ENCODE assay signal across 21 mouse cellular contexts in the genomic region with DNA sequence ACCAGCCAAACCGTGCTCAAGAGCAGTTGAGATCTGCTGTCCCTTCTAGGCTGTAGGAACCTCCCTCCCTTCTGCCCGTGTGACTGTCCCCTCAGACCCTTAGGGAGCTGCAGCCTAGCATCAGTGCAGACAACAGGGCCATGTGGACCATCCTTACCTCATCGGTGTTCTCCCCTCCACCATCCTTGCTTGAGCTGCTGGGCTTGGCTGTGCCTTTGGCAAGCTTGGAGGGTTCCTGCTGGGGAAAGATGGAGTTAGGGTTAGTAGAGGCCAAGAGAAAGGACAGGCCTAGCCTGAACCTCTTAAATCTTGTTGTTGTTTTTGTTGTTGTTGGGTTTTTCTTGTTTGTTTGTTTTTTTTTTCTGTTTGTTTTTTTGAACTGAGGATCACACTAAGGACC. TPM values are rescaled to one million over a fixed set of nuclear protein-coding genes. Genes with fewer than 3 reads are reported as not detected.
DNase-seq lines count a peak whose midpoint lies in the region; ATAC-seq lines count a peak whose summit lies in the region.
"Had no signal": no experiment of that assay in that cellular context is flagged by ENCODE, and none has a peak within 500 bp of the region (broad histone marks: within the 10 kb centered on the region; RNA-seq: fewer than 3 reads in every experiment).

No protein-coding gene starts in this region.

- H3K4me3 ChIP-seq in megakaryocyte, embryonic 14.5 days (replicated peaks) = peak overlapping the region; percentile 8
- H3K4me3 ChIP-seq: embryonic facial prominence, embryonic 15.5 days; erythroblast, embryonic 14.5 days; forebrain, embryonic 10.5 days; heart, adult 2 months; heart, embryonic 15.5 days; hindbrain, embryonic 13.5 days had no signal

- ATAC-seq in megakaryocyte, adult 5-6 weeks (ENCODE audit: poor library complexity, severe bottlenecking) = no peak
- no peak for ATAC-seq in granulocyte monocyte progenitor cell, adult 5-6 weeks (replicated peaks; ENCODE audit: poor library complexity, severe bottlenecking)
- ATAC-seq: forebrain, embryonic 14.5 days; hindbrain, postnatal 0 days had no signal

- H3K4me1 ChIP-seq in megakaryocyte, embryonic 14.5 days = peaks cover 46% of the 10 kb centered on the region

- peak; percentile 73 for DNase-seq in cerebellum, adult 9-11 months
- DNase-seq in cerebellum, adult 8-10 months = no peak
- DNase-seq in cerebellum, postnatal 25 days = peak; percentile 62 to 77
- no peak for DNase-seq in frontal cortex, postnatal 25 days (ENCODE audit: low spot score in 2 of 2)
- DNase-seq: adrenal gland, adult 2 months; adrenal gland, postnatal 25 days; embryo, embryonic 11 days; gastrocnemius, postnatal 10 days; heart, adult 2 months; heart, postnatal 14 days; kidney, adult 2 months had no signal

- no peaks in the 10 kb centered on the region for H3K9me3 ChIP-seq in megakaryocyte, embryonic 14.5 days
- H3K9me3 ChIP-seq: embryonic facial prominence, embryonic 15.5 days; forebrain, embryonic 10.5 days; heart, embryonic 15.5 days; hindbrain, embryonic 13.5 days had no signal

- no peaks in the 10 kb centered on the region for H3K27me3 ChIP-seq in megakaryocyte, embryonic 14.5 days (replicated peaks)
- H3K27me3 ChIP-seq: embryonic facial prominence, embryonic 15.5 days; heart, embryonic 15.5 days; hindbrain, embryonic 13.5 days had no signal

- H3K36me3 ChIP-seq in megakaryocyte, embryonic 14.5 days (replicated peaks; ENCODE audit: low read length) = peaks cover 50% of the 10 kb centered on the region

RNA-seq across cellular contexts. Expression of a gene that starts 5.0 kb away (rescaled TPM):
- 33.5 and 37.7 TPM in 2 replicates for polyA plus RNA-seq in megakaryocyte, embryonic 14.5 days (2012; ENCODE audit: insufficient read depth, low replicate concordance)
- 22.8 and 24.4 TPM in 2 replicates for total RNA-seq in megakaryocyte, adult 5-6 weeks (2015)
- 48.9 and 49.7 TPM in 2 replicates for total RNA-seq in megakaryocyte, adult 5-6 weeks (2017)
- total RNA-seq in granulocyte monocyte progenitor cell, adult 5-6 weeks (2014; fragmentation: Nextera tagmentation) = 48.7 and 49.3 TPM in 2 replicates
- 45.9 and 57.1 TPM in 2 replicates for total RNA-seq in granulocyte monocyte progenitor cell, adult 5-6 weeks (2017)

RNA-seq across cellular contexts. Expression of a gene that starts 11.4 kb away (rescaled TPM):
- polyA plus RNA-seq in megakaryocyte, embryonic 14.5 days (2012; ENCODE audit: insufficient read depth, low replicate concordance) = 17.1 and 19.8 TPM in 2 replicates
- total RNA-seq in megakaryocyte, adult 5-6 weeks (2015) = 7.6 and 8.1 TPM in 2 replicates
- total RNA-seq in megakaryocyte, adult 5-6 weeks (2017) = 8.1 and 9.7 TPM in 2 replicates
- total RNA-seq in granulocyte monocyte progenitor cell, adult 5-6 weeks (2014; fragmentation: Nextera tagmentation) = 9.7 and 22.9 TPM in 2 replicates
- total RNA-seq in granulocyte monocyte progenitor cell, adult 5-6 weeks (2017) = 11.3 and 13.2 TPM in 2 replicates

RNA-seq across cellular contexts. Expression of a gene that starts 19.2 kb away (rescaled TPM):
- polyA plus RNA-seq in megakaryocyte, embryonic 14.5 days (2012; ENCODE audit: insufficient read depth, low replicate concordance) = 322 and 388 TPM in 2 replicates
- total RNA-seq in megakaryocyte, adult 5-6 weeks (2015) = 27.0 and 32.0 TPM in 2 replicates
- 14.7 and 16.6 TPM in 2 replicates for total RNA-seq in megakaryocyte, adult 5-6 weeks (2017)
- total RNA-seq in granulocyte monocyte progenitor cell, adult 5-6 weeks (2014; fragmentation: Nextera tagmentation) = 62.5 and 77.9 TPM in 2 replicates
- total RNA-seq in granulocyte monocyte progenitor cell, adult 5-6 weeks (2017) = 26.8 and 30.9 TPM in 2 replicates

RNA-seq across cellular contexts. Expression of a gene that starts 21.3 kb away (rescaled TPM):
- 145 and 216 TPM in 2 replicates for polyA plus RNA-seq in megakaryocyte, embryonic 14.5 days (2012; ENCODE audit: insufficient read depth, low replicate concordance)
- 43.5 and 57.6 TPM in 2 replicates for total RNA-seq in megakaryocyte, adult 5-6 weeks (2015)
- 68.3 and 81.4 TPM in 2 replicates for total RNA-seq in megakaryocyte, adult 5-6 weeks (2017)
- 56.5 and 76.8 TPM in 2 replicates for total RNA-seq in granulocyte monocyte progenitor cell, adult 5-6 weeks (2014; fragmentation: Nextera tagmentation)
- 73.8 and 82.4 TPM in 2 replicates for total RNA-seq in granulocyte monocyte progenitor cell, adult 5-6 weeks (2017)

RNA-seq across cellular contexts. Expression of a gene that starts 25.8 kb away (rescaled TPM):
- 9.4 and 30.6 TPM in 2 replicates for polyA plus RNA-seq in megakaryocyte, embryonic 14.5 days (2012; ENCODE audit: insufficient read depth, low replicate concordance)
- 9.6 and 10.6 TPM in 2 replicates for total RNA-seq in megakaryocyte, adult 5-6 weeks (2015)
- total RNA-seq in megakaryocyte, adult 5-6 weeks (2017) = 62.2 and 75.0 TPM in 2 replicates
- 15.7 and 21.3 TPM in 2 replicates for total RNA-seq in granulocyte monocyte progenitor cell, adult 5-6 weeks (2014; fragmentation: Nextera tagmentation)
- 48.2 and 66.9 TPM in 2 replicates for total RNA-seq in granulocyte monocyte progenitor cell, adult 5-6 weeks (2017)

Comparison
In these comparisons a context has a peak if more than half of its experiments do, and no peak if none do; other contexts are left out.
1. DNase-seq: peak in cerebellum, adult 9-11 months (single experiment) and cerebellum, postnatal 25 days (2 of 2); none in cerebellum, adult 8-10 months (single experiment) and frontal cortex, postnatal 25 days (0 of 2).